Mouse (Mus musculus) cerebellum, adult (tissue): ENCODE measurements at regions not wholly inside any gene's neighbourhood (a gene's known extent, or its start where the extent isn't known, plus 50 kb on each side); places are given as distances from the start of the nearest gene placed in this dataset.
A peak's percentile ranks its signal among the peaks of the same experiment; 100 is the strongest.

Source experiments
- ATAC-seq: cut with Nextera tagmentation; 2 replicates; pipeline ENCODE4 v1.9.2; 2017; ENCODE audit warnings: mild to moderate bottlenecking, moderate library complexity, mixed read lengths; ENCODE audit not compliant: insufficient number of reproducible peaks, low FRiP score, low TSS enrichment

GRCm38 (mm10) chrX:61652377-61652776 lies 56.9 kb upstream of the Ldoc1 start:
- no peak for ATAC-seq

- peak; percentile 52; the same call in 1 of the 2 replicates for ATAC-seq
These were observed 56.2 kb upstream of the Ldoc1 start for GRCm38 (mm10) chrX:61653077-61653476.
